8 mouse cellular contexts compared by ENCODE assay signal in genomic region chr9:44391466-44391865, GRCm38 (mm10). TPM values are rescaled to one million over a fixed set of nuclear protein-coding genes. Genes with fewer than 3 reads are reported as not detected.
DNase-seq lines count a peak whose midpoint lies in the region; ATAC-seq and TF ChIP-seq lines count a peak whose summit lies in the region.

No protein-coding gene starts in this region.

- ATAC-seq in lung, embryonic 14.5 days (ENCODE audit: insufficient read depth): 0 out of 2 replicates have a peak, but pooled peaks have one; percentile 28

- peaks cover 0 to 6% of the 10 kb centered on the region in 2 experiments; a peak in 1 of 4 replicates for H3K36me3 ChIP-seq in MEL (ENCODE audit: control insufficient read depth in 1 of 2, insufficient read depth in 2 of 2, low read length in 2 of 2)
- H3K36me3 ChIP-seq in lung, embryonic 14.5 days (ENCODE audit: insufficient read depth): peaks cover 58% of the 10 kb centered on the region

- H3K27me3 ChIP-seq in MEL (ENCODE audit: control insufficient read depth in 1 of 2, insufficient read depth in 2 of 2, low read length in 2 of 2): no peaks in the 10 kb centered on the region
- H3K27me3 ChIP-seq in lung, embryonic 14.5 days (ENCODE audit: insufficient read depth, low read length): no peaks in the 10 kb centered on the region

- H3K4me1 ChIP-seq in MEL (ENCODE audit: control insufficient read depth in 1 of 2, insufficient read depth in 2 of 2, low read length in 2 of 2): 0 out of 4 replicates have a peak, but pooled peaks cover 0 to 3% of the 10 kb centered on the region in 2 experiments
- H3K4me1 ChIP-seq in lung, embryonic 14.5 days (ENCODE audit: insufficient read depth): no peaks in the 10 kb centered on the region

- no peak overlapping the region for H3K27ac ChIP-seq in MEL (ENCODE audit: control insufficient read depth, low read depth, low read length)
- no peak overlapping the region for H3K27ac ChIP-seq in lung, embryonic 14.5 days (ENCODE audit: low read depth)

- TF ChIP-seq RAD21 in MEL (IDR thresholded peaks at IDR 0.05; ENCODE audit: low read depth, low read length): no peak; the same call in 1 of the 2 replicates

- no peak for TF ChIP-seq EP300 in MEL (IDR thresholded peaks at IDR 0.05; ENCODE audit: low read depth in 1 of 2, low read length in 2 of 2)

- TF ChIP-seq POLR2A in MEL (IDR thresholded peaks at IDR 0.05; ENCODE audit: control insufficient read depth in 1 of 2, insufficient read depth in 1 of 2, low read depth in 1 of 2, low read length in 2 of 2, poor library complexity in 1 of 2): peak in 1 of 2 experiments; percentile 23; a peak in 2 of 4 replicates

- no peak overlapping the region for H3K4me3 ChIP-seq in MEL (ENCODE audit: control insufficient read depth in 1 of 2, insufficient read depth in 1 of 2, low read depth in 2 of 2, low read length in 2 of 2)
- no peak overlapping the region for H3K4me3 ChIP-seq in lung, embryonic 14.5 days (ENCODE audit: low read depth, low read length)

- no peaks in the 10 kb centered on the region for H3K79me2 ChIP-seq in MEL (ENCODE audit: control insufficient read depth, insufficient read depth, low read length, poor library complexity)

- 45% methylated on average over 4 of the region's 4 CpGs for WGBS in lung, embryonic 14.5 days

- H3K9me3 ChIP-seq in MEL (replicated peaks; ENCODE audit: insufficient read depth, low read length): no peaks in the 10 kb centered on the region
- H3K9me3 ChIP-seq in lung, embryonic 14.5 days (ENCODE audit: low read depth, low read length): no peaks in the 10 kb centered on the region

- DNase-seq in A20 (ENCODE audit: low read depth, low spot score): peak; percentile 60
- peak; percentile 65 for DNase-seq in MEL (ENCODE audit: low read depth, low spot score)
- peak; percentile 82 to 91 for DNase-seq in cerebellum, postnatal 14 days
- peak; percentile 57 to 73 for DNase-seq in gastrocnemius, postnatal 36 days
- DNase-seq in kidney, postnatal 25 days: peak; percentile 82 to 91
- peak; percentile 87 for DNase-seq in lung, embryonic 14.5 days
- DNase-seq in ovary, postnatal 36 days (ENCODE audit: low spot score): peak; percentile 67
- peak; percentile 59 to 86 for DNase-seq in urinary bladder, postnatal 4 days (ENCODE audit: low spot score in 2 of 2)

- TF ChIP-seq CTCF in MEL (IDR thresholded peaks at IDR 0.05 in 2 of 3, conservative IDR thresholded peaks at IDR 0.05 in 1 of 3; ENCODE audit: control insufficient read depth in 1 of 3, insufficient read depth in 1 of 3, low read depth in 2 of 3, low read length in 3 of 3, poor library complexity in 1 of 3, severe bottlenecking in 1 of 3): peak; percentile 76 to 84 (median 77)
- peak; percentile 85 for TF ChIP-seq CTCF in lung, embryonic 14.5 days (IDR thresholded peaks at IDR 0.05; ENCODE audit: low read depth)

- intact Hi-C loops in gastrocnemius, postnatal 36 days (cut with DNase I): no loop called here

- no peak overlapping the region for H3K9ac ChIP-seq in MEL (ENCODE audit: control insufficient read depth, low read depth, low read length, poor library complexity, severe bottlenecking)
- H3K9ac ChIP-seq in lung, embryonic 14.5 days: no peak overlapping the region

- H3K4me2 ChIP-seq in lung, embryonic 14.5 days: no peak overlapping the region

TF ChIP-seq in MEL, 35 proteins besides CTCF, POLR2A, EP300 and RAD21:
- TF ChIP-seq JUND (IDR thresholded peaks at IDR 0.05; ENCODE audit: low read depth, low read length): no peak
- peak; percentile 65 for TF ChIP-seq SMC3 (IDR thresholded peaks at IDR 0.05; ENCODE audit: low read depth, low read length)
- no peak for TF ChIP-seq CHD2 (IDR thresholded peaks at IDR 0.05; ENCODE audit: low read length)
- peak; percentile 27; the same call in 1 of the 2 replicates for TF ChIP-seq ZC3H11A (IDR thresholded peaks at IDR 0.05; ENCODE audit: low read depth, low read length)
- no peak for TF ChIP-seq RCOR1 (IDR thresholded peaks at IDR 0.05; ENCODE audit: low read depth, low read length)
- no peak for TF ChIP-seq USF2 (IDR thresholded peaks at IDR 0.05; ENCODE audit: borderline replicate concordance in 1 of 2, insufficient read depth in 1 of 2, low read depth in 1 of 2, low read length in 2 of 2)
- TF ChIP-seq ETS1 (IDR thresholded peaks at IDR 0.05; ENCODE audit: low read depth, low read length): no peak
- 0 out of 2 replicates have a peak, but pooled peaks have one; percentile 23 for TF ChIP-seq POLR2AphosphoS2 (IDR thresholded peaks at IDR 0.05; ENCODE audit: low read length)
- no peak for TF ChIP-seq MAZ (IDR thresholded peaks at IDR 0.05; ENCODE audit: low read depth, low read length)
- TF ChIP-seq ELF1 (IDR thresholded peaks at IDR 0.05; ENCODE audit: low read depth, low read length): no peak
- no peak for TF ChIP-seq ZNF384 (IDR thresholded peaks at IDR 0.05; ENCODE audit: low read depth, low read length)
- no peak for TF ChIP-seq MAFK (IDR thresholded peaks at IDR 0.05; ENCODE audit: borderline replicate concordance, low read depth, low read length)
- no peak for TF ChIP-seq TAL1 (IDR thresholded peaks at IDR 0.05; ENCODE audit: low read length)
- TF ChIP-seq ZKSCAN1 (IDR thresholded peaks at IDR 0.05; ENCODE audit: low read depth, low read length): no peak
- no peak for TF ChIP-seq KAT2A (conservative IDR thresholded peaks at IDR 0.05; ENCODE audit: low read depth, low read length)

RNA-seq across cellular contexts. Expression of gene Slc37a4, which starts 5.2 kb away (rescaled TPM):
- 29.0 and 31.9 TPM in 2 replicates for total RNA-seq in MEL (2012; rRNA removed)
- polyA plus RNA-seq in MEL (2012; ENCODE audit: insufficient read depth in 1 of 2, insufficient read length in 2 of 2, low read depth in 1 of 2, low replicate concordance in 2 of 2, missing spikeins in 1 of 2): 10 to 100 TPM in 1 of 2 experiments, not detected in 1; 35.3 TPM
- 100 to 1,000 TPM; 149 to 161 TPM for total RNA-seq in gastrocnemius, postnatal 36 days (2021)
- polyA plus RNA-seq in lung, embryonic 14.5 days (2014; fragmentation: Nextera tagmentation; extraction: Ambion mirVana): 15.5 and 15.8 TPM in 2 replicates

RNA-seq across cellular contexts. Expression of gene Hyou1, which starts 12.2 kb away (rescaled TPM):
- total RNA-seq in MEL (2012; rRNA removed): 137 and 186 TPM in 2 replicates
- 100 to 1,000 TPM in 1 of 2 experiments, not detected in 1; 160 TPM for polyA plus RNA-seq in MEL (2012; ENCODE audit: insufficient read depth in 1 of 2, insufficient read length in 2 of 2, low read depth in 1 of 2, low replicate concordance in 2 of 2, missing spikeins in 1 of 2)
- 10 to 100 TPM; 25.0 to 26.0 TPM for total RNA-seq in gastrocnemius, postnatal 36 days (2021)
- polyA plus RNA-seq in lung, embryonic 14.5 days (2014; fragmentation: Nextera tagmentation; extraction: Ambion mirVana): 38.4 and 39.7 TPM in 2 replicates

RNA-seq across cellular contexts. Expression of gene Rps25, which starts 15.5 kb away (rescaled TPM):
- 2,496 and 2,743 TPM in 2 replicates for total RNA-seq in MEL (2012; rRNA removed)
- polyA plus RNA-seq in MEL (2012; ENCODE audit: insufficient read depth in 1 of 2, insufficient read length in 2 of 2, low read depth in 1 of 2, low replicate concordance in 2 of 2, missing spikeins in 1 of 2): 1,000 to 10,000 TPM in 1 of 2 experiments, not detected in 1; 3,114 TPM
- 100 to 1,000 TPM; 584 to 735 TPM for total RNA-seq in gastrocnemius, postnatal 36 days (2021)
- polyA plus RNA-seq in lung, embryonic 14.5 days (2014; fragmentation: Nextera tagmentation; extraction: Ambion mirVana): 2,509 and 2,694 TPM in 2 replicates

RNA-seq across cellular contexts. Expression of gene Trappc4, which starts 15.9 kb away (rescaled TPM):
- 121 and 140 TPM in 2 replicates for total RNA-seq in MEL (2012; rRNA removed)
- polyA plus RNA-seq in MEL (2012; ENCODE audit: insufficient read depth in 1 of 2, insufficient read length in 2 of 2, low read depth in 1 of 2, low replicate concordance in 2 of 2, missing spikeins in 1 of 2): 100 to 1,000 TPM in 1 of 2 experiments, not detected in 1; 129 TPM
- 10 to 100 TPM; 13.2 to 16.1 TPM for total RNA-seq in gastrocnemius, postnatal 36 days (2021)
- polyA plus RNA-seq in lung, embryonic 14.5 days (2014; fragmentation: Nextera tagmentation; extraction: Ambion mirVana): 116 and 121 TPM in 2 replicates

RNA-seq across cellular contexts. Expression of gene Ccdc84, which starts 26.9 kb away (rescaled TPM):
- 13.2 and 18.7 TPM in 2 replicates for total RNA-seq in MEL (2012; rRNA removed)
- polyA plus RNA-seq in MEL (2012; ENCODE audit: insufficient read depth in 1 of 2, insufficient read length in 2 of 2, low read depth in 1 of 2, low replicate concordance in 2 of 2, missing spikeins in 1 of 2): 10 to 100 TPM in 1 of 2 experiments, not detected in 1; 18.0 TPM
- 1 to 10 TPM; 5.0 to 5.3 TPM for total RNA-seq in gastrocnemius, postnatal 36 days (2021)
- 24.4 and 27.7 TPM in 2 replicates for polyA plus RNA-seq in lung, embryonic 14.5 days (2014; fragmentation: Nextera tagmentation; extraction: Ambion mirVana)
